Mouse (Mus musculus) CH12.LX (cell line): ENCODE data around the gene Sit1. TPM values are rescaled to one million over a fixed set of nuclear protein-coding genes. Genes with fewer than 3 reads are reported as not detected.

ENCODE experiments used
- DNase-seq: peaks from one replicate; pipeline ENCODE4 v3.0.0-alpha.2; 2013; ENCODE audit errors: extremely low read depth
- H3K27ac ChIP-seq: 2 replicates; pipeline ENCODE4 v1.5.1; 2012; ENCODE audit warnings: low read depth, mild to moderate bottlenecking, control low read depth, moderate library complexity; ENCODE audit not compliant: insufficient read depth
- H3K27me3 ChIP-seq: replicated peaks from 2 replicates; pipeline ENCODE3; 2012; ENCODE audit warnings: inconsistent platforms
- H3K36me3 ChIP-seq, 2 experiments: replicated peaks in 1 of 2; 2 replicates each; pipeline versions ENCODE3 to v1.6.1; 2012; ENCODE audit warnings: inconsistent platforms in 1 of 2, low read length in 1 of 2, mild to moderate bottlenecking in 1 of 2, mixed read lengths in 1 of 2, moderate library complexity in 1 of 2; ENCODE audit not compliant: control insufficient read depth in 1 of 2, insufficient read depth in 1 of 2
- H3K4me1 ChIP-seq, 2 experiments: 2 replicates each; pipeline ENCODE4 v1.6.1; 2012; ENCODE audit warnings: inconsistent platforms in 1 of 2, moderate library complexity in 1 of 2; ENCODE audit not compliant: insufficient read depth in 2 of 2, control insufficient read depth in 1 of 2
- H3K4me2 ChIP-seq: 2 replicates; pipeline ENCODE4 v1.6.1; 2012; ENCODE audit warnings: low read depth, mild to moderate bottlenecking, control low read depth; ENCODE audit not compliant: poor library complexity, insufficient read depth, severe bottlenecking
- H3K4me3 ChIP-seq, 3 experiments: fragments of 150-350 bp in 1 of 3; sonication (generic) in 1 of 3; replicated peaks in 1 of 3; 2 replicates each; pipeline versions ENCODE3 to v1.5.1; 2011 to 2012; ENCODE audit warnings: low read depth in 2 of 3, low read length in 2 of 3, mild to moderate bottlenecking in 2 of 3, moderate library complexity in 2 of 3, control low read depth in 1 of 3, improper control_type of control experiment in 1 of 3, inconsistent platforms in 1 of 3, mixed read lengths in 1 of 3; ENCODE audit not compliant: poor library complexity in 1 of 3
- H3K79me2 ChIP-seq: replicated peaks from 2 replicates; pipeline ENCODE4 v1.6.1; 2012; ENCODE audit warnings: mild to moderate bottlenecking, moderate library complexity; ENCODE audit not compliant: control insufficient read depth, poor library complexity, insufficient read depth, severe bottlenecking; ENCODE audit errors: extremely low read depth
- H3K9ac ChIP-seq: 2 replicates; pipeline ENCODE4 v1.6.1; 2012; ENCODE audit warnings: low read depth, mild to moderate bottlenecking, control low read depth, moderate library complexity; ENCODE audit not compliant: insufficient read depth
- H3K9me3 ChIP-seq: replicated peaks from 2 replicates; pipeline ENCODE3; 2012; ENCODE audit warnings: low read length, inconsistent platforms, mixed read lengths
- E2F4 ChIP-seq: IDR thresholded peaks from 2 replicates; pipeline ENCODE4 v1.6.1; 2011; ENCODE audit warnings: low read depth, low read length, improper control_type of control experiment; ENCODE audit not compliant: insufficient replicate concordance
- ETS1 ChIP-seq: conservative IDR thresholded peaks from 2 replicates; pipeline ENCODE4 v1.6.1; 2012; ENCODE audit warnings: low read depth, mild to moderate bottlenecking, inconsistent platforms, low read length, improper control_type of control experiment, moderate library complexity
- GABPA ChIP-seq: IDR thresholded peaks from 2 replicates; pipeline ENCODE4 v1.6.1; 2012; ENCODE audit warnings: low read depth, low read length, improper control_type of control experiment, inconsistent platforms; ENCODE audit not compliant: insufficient replicate concordance
- JUND ChIP-seq: conservative IDR thresholded peaks from 2 replicates; pipeline ENCODE4 v1.6.1; 2011; ENCODE audit warnings: low read depth, low read length, improper control_type of control experiment
- MAFK ChIP-seq: IDR thresholded peaks from 2 replicates; pipeline ENCODE4 v1.6.1; 2011; ENCODE audit warnings: low read length, improper control_type of control experiment; ENCODE audit not compliant: insufficient replicate concordance
- MXI1 ChIP-seq: IDR thresholded peaks from 2 replicates; pipeline ENCODE4 v1.6.1; 2011; ENCODE audit warnings: mild to moderate bottlenecking, low read depth, low read length, improper control_type of control experiment
- MYC ChIP-seq: IDR thresholded peaks from 2 replicates; pipeline ENCODE4 v1.6.1; 2011; ENCODE audit warnings: low read depth, mild to moderate bottlenecking, improper control_type of control experiment, low read length
- NELFE ChIP-seq: IDR thresholded peaks from 2 replicates; pipeline ENCODE4 v1.6.1; 2011; ENCODE audit warnings: low read depth, low read length, improper control_type of control experiment
- NRF1 ChIP-seq: IDR thresholded peaks from 2 replicates; pipeline ENCODE4 v1.6.1; 2014; ENCODE audit warnings: low read depth, mild to moderate bottlenecking, inconsistent platforms, low read length, improper control_type of control experiment, moderate library complexity
- POLR2A ChIP-seq: IDR thresholded peaks from 2 replicates; pipeline ENCODE4 v1.6.1; 2011; ENCODE audit warnings: low read depth, mild to moderate bottlenecking, improper control_type of control experiment, low read length
- RCOR1 ChIP-seq: conservative IDR thresholded peaks from 2 replicates; pipeline ENCODE4 v1.6.1; 2012; ENCODE audit warnings: low read depth, mild to moderate bottlenecking, inconsistent platforms, low read length, improper control_type of control experiment
- SIN3A ChIP-seq: IDR thresholded peaks from 2 replicates; pipeline ENCODE4 v1.6.1; 2012; ENCODE audit warnings: low read length, improper control_type of control experiment, inconsistent platforms
- TBP ChIP-seq: conservative IDR thresholded peaks from 2 replicates; pipeline ENCODE4 v1.6.1; 2011; ENCODE audit warnings: low read depth, low read length, improper control_type of control experiment
- USF2 ChIP-seq: conservative IDR thresholded peaks from 2 replicates; pipeline ENCODE4 v1.6.1; 2011; ENCODE audit warnings: low read depth, low read length, improper control_type of control experiment
- ZC3H11A ChIP-seq: IDR thresholded peaks from 2 replicates; pipeline ENCODE4 v1.6.1; 2012; ENCODE audit warnings: low read depth, mild to moderate bottlenecking, inconsistent platforms, low read length, improper control_type of control experiment
- ZKSCAN1 ChIP-seq: IDR thresholded peaks from 2 replicates; pipeline ENCODE4 v1.6.1; 2012; ENCODE audit warnings: low read depth, inconsistent platforms, low read length, improper control_type of control experiment, borderline replicate concordance
- ZMIZ1 ChIP-seq: IDR thresholded peaks from 2 replicates; pipeline ENCODE4 v1.6.1; 2012; ENCODE audit warnings: low read depth, mild to moderate bottlenecking, inconsistent platforms, low read length, improper control_type of control experiment
- dilution Hi-C: fragments of 300-500 bp; cut with MboI; formaldehyde crosslinking; loops from 2 replicates; pipeline ENCODE4 v1.14.3; 2020; ENCODE audit warnings: low sequenced_read_pairs; ENCODE audit not compliant: extremely low pct_unique_long_range_greater_than_20kb, extremely low pct_ligation_motif_present
- in situ Hi-C: fragments of 300-500 bp; cut with MboI; formaldehyde crosslinking; loops from 3 replicates; pipeline ENCODE4 v1.14.3; 2019; ENCODE audit warnings: low sequenced_read_pairs, low pct_ligation_motif_present, low pct_unique_long_range_greater_than_20kb, mixed read lengths
- polyA plus RNA-seq: library from polyadenylated mRNA; unstranded; fragments of >175 nt; gene quantifications from 2 replicates; pipeline ENCODE4 v1.2.1, GENCODE M21; 2012; ENCODE audit warnings: low read depth; ENCODE audit not compliant: insufficient read length
- total RNA-seq, 2 experiments: library from RNA; depleted of rRNA; stranded (reverse); fragments of 300-350 nt in 1 of 2; fragments of >200 nt in 1 of 2; gene quantifications; 2 replicates each; pipeline ENCODE4 v1.2.3; 2012 to 2014

Gene Sit1
- total and polyA plus RNA-seq, 3 experiments: 2.8 to 10.5 (median 10.1) TPM

DNA sequence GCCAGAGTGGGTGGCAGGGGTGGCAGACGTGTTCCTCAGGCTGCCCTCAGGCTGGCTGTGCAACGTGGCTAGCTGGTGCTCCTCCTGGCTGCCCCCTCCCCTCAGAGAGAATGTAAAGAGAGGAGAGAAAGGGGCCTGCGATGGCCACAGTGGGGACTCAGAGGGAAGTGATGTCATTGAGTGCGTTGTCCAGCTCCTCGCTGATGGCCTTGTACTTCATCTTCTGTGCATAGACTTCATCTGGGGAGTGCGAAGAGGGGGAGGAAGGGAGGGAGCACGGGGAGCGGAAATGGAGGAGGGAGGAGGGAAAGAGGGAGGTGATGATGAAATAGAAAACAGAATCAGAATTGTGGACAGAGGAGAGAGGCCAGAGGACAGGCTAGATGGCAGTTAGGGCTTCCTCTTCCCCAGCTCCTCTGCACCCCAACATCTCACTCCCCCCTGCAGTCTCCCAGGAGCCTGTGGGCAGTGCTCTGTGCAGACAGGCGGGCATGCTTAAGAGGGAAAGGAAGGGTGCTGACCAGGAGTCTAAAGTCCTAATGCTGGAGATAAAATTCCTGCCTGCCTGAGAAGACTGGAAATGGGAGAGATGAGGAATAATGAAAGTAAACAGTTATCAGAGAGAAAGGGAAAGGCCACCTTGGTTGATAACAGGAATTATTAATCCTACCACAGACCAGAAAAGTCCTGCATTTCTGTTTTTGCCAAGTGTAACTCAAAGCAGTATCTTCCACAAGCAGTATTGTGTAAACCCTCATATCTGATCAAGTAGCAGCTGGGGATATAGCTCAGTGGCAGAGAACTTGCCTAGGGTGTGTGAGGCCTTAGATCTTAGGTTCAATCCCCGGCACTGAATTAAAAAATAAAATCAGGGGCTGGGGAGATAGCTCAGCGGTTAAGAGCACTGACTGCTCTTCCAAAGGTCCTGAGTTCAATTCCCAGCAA lies 32.5 kb upstream of the Sit1 start:
- H3K4me3 ChIP-seq: no peak overlapping the region
- TF ChIP-seq NELFE: no peak
- TF ChIP-seq USF2: no peak
- no peak for TF ChIP-seq ETS1
- TF ChIP-seq MYC: no peak
- no peak for TF ChIP-seq JUND
- TF ChIP-seq POLR2A: no peak
- TF ChIP-seq RCOR1: no peak
- TF ChIP-seq MXI1: no peak
- no peak for TF ChIP-seq ZMIZ1
- TF ChIP-seq ZKSCAN1: no peak
- TF ChIP-seq NRF1: no peak
- no peak for TF ChIP-seq ZC3H11A
- no peak for TF ChIP-seq TBP
- TF ChIP-seq, all 38 proteins: peak for 0
- Histone ChIP-seq H3K4me1 (peaks cover 0 to 9% of the 10 kb centered on the region in 2 experiments; a peak in 2 of 4 replicates), H3K27me3 (peaks cover 69% of the 10 kb centered on the region), H3K9ac (no peak overlapping the region), H3K4me2 (no peak overlapping the region), H3K27ac (no peak overlapping the region), H3K36me3 (no peaks in the 10 kb centered on the region), H3K9me3 (no peaks in the 10 kb centered on the region), H3K79me2 (no peaks in the 10 kb centered on the region)
- DNase-seq: no peak
- in situ Hi-C loops: no loop called here
- dilution Hi-C loops: no loop called here

DNA sequence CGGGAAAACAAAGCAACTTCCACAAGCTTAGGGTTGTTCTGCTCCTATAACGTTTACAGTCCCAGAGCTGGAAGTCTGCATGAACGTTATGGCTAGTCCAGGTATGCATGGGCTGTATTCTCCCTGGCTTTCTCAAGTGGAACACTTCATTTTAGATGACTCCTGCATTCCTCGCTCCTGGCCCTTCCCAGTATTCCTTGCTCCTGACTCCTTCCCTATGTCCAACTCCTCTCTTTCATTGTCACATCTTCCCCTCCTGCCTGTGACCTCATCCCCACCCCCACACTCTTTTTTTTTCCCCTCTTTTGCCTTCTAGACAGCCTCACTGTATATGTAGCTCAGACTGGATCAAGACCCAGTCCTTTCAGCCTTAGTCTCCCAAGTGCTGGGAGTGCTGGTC lies 30.3 kb upstream of the Sit1 start:
- H3K4me3 ChIP-seq: no peak overlapping the region
- no peak overlapping the region for H3K27ac ChIP-seq
- H3K4me2 ChIP-seq: no peak overlapping the region
- H3K4me1 ChIP-seq: no peaks in the 10 kb centered on the region
- no peak overlapping the region for H3K9ac ChIP-seq
- TF ChIP-seq GABPA: no peak
- TF ChIP-seq SIN3A: no peak
- no peak for TF ChIP-seq MAFK
- TF ChIP-seq MYC: no peak
- TF ChIP-seq RCOR1: no peak
- TF ChIP-seq ZMIZ1: no peak
- no peak for TF ChIP-seq E2F4
- TF ChIP-seq MXI1: no peak
- TF ChIP-seq, all 38 proteins: peak for 0
- in situ Hi-C loops: no loop called here
- Histone ChIP-seq H3K79me2 (no peaks in the 10 kb centered on the region), H3K36me3 (no peaks in the 10 kb centered on the region), H3K27me3 (peaks cover 81% of the 10 kb centered on the region), H3K9me3 (no peaks in the 10 kb centered on the region)
- DNase-seq: no peak
- dilution Hi-C loops: no loop called here
